Mouse (Mus musculus) neural tube, embryonic 11.5 days (tissue): Measurements from ENCODE around the gene Ppp1r35. TPM values are rescaled to one million over a fixed set of nuclear protein-coding genes. Genes with fewer than 3 reads are reported as not detected.

Source experiments
- ATAC-seq: fragments of 200-750 bp; cut with Nextera tagmentation; 2 replicates; pipeline ENCODE4 v1.8.0; 2017; ENCODE audit warnings: moderate number of reproducible peaks, mild to moderate bottlenecking, moderate TSS enrichment, moderate library complexity; ENCODE audit not compliant: insufficient read depth, low FRiP score, low TSS enrichment
- DNase-seq: peaks from one replicate; pipeline ENCODE4 v3.0.0-alpha.2; 2015; ENCODE audit warnings: low spot score
- H3K27ac ChIP-seq: fragments of 300-500 bp; sonication (generic); 2 replicates; pipeline ENCODE4 v1.5.1; 2014; ENCODE audit warnings: low read depth, mild to moderate bottlenecking, low read length
- H3K27me3 ChIP-seq: fragments of 300-500 bp; sonication (generic); 2 replicates; pipeline ENCODE4 v1.6.1; 2014; ENCODE audit warnings: mild to moderate bottlenecking, low read length, mixed read lengths; ENCODE audit not compliant: control insufficient read depth, insufficient read depth
- H3K36me3 ChIP-seq: fragments of 300-500 bp; sonication (generic); 2 replicates; pipeline ENCODE4 v1.6.1; 2014; ENCODE audit warnings: mild to moderate bottlenecking, low read length, moderate library complexity, mixed read lengths; ENCODE audit not compliant: control insufficient read depth, insufficient read depth
- H3K4me1 ChIP-seq: fragments of 300-500 bp; sonication (generic); 2 replicates; pipeline ENCODE4 v1.6.1; 2014; ENCODE audit warnings: low read length, mixed read lengths; ENCODE audit not compliant: control insufficient read depth, insufficient read depth
- H3K4me2 ChIP-seq: fragments of 300-500 bp; sonication (generic); 2 replicates; pipeline ENCODE4 v1.6.1; 2014; ENCODE audit warnings: low read depth, mild to moderate bottlenecking, moderate library complexity
- H3K4me3 ChIP-seq: fragments of 300-500 bp; sonication (generic); 2 replicates; pipeline ENCODE4 v1.5.1; 2014; ENCODE audit warnings: low read depth, low read length
- H3K9ac ChIP-seq: fragments of 300-500 bp; sonication (generic); 2 replicates; pipeline ENCODE4 v1.6.1; 2014; ENCODE audit warnings: mild to moderate bottlenecking, low read length
- H3K9me3 ChIP-seq: fragments of 300-500 bp; sonication (generic); 2 replicates; pipeline ENCODE4 v1.6.1; 2016; ENCODE audit warnings: low read length; ENCODE audit not compliant: control insufficient read depth
- WGBS: fragments of 180-500 bp; shearing (Covaris S2); extraction: QIAGEN DNeasy Blood & Tissue Kit; methylation state at CpG from one replicate; pipeline ENCODE4 v1.1.7; 2014; 5-methylcytosine and 5-hydroxymethylcytosine counted together
- polyA plus RNA-seq: library from polyadenylated mRNA; unstranded; fragments of >200 nt; fragmentation: Nextera tagmentation; extraction: Ambion mirVana; gene quantifications from 2 replicates; pipeline ENCODE4 v1.2.1, GENCODE M21; 2014

Ppp1r35 gene
- polyA plus RNA-seq, 1 experiment from 2014 or later: 71.1 TPM

DNA sequence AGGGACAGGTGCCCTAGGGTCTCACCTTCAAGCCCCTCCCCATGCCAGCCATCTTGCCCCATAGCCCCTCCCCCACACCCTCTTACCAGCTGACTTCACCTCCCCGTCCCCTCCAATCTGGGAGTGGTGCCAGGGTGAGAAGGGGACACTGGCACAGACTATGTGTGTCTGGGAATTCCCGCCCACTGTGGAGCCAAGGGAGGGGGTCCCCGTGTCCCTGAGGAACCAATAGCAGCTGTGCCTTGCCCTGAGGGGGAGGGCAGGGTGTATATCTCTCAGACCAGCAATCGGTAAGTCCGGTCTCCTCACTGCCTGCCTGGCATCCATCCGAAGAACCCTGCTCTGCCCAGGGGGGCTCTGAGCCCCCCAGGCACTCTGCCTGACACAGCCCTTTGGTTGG is 20.8 kb upstream of the Ppp1r35 start:
- 80% methylated on average over 6 of the region's 6 CpGs for WGBS
- Histone ChIP-seq H3K4me1 (no peaks in the 10 kb centered on the region), H3K27ac (no peak overlapping the region), H3K9me3 (no peaks in the 10 kb centered on the region), H3K4me3 (no peak overlapping the region), H3K9ac (no peak overlapping the region), H3K27me3 (no peaks in the 10 kb centered on the region), H3K36me3 (no peaks in the 10 kb centered on the region), H3K4me2 (no peak overlapping the region)
- ATAC-seq (no peak), DNase-seq (no peak)

DNA sequence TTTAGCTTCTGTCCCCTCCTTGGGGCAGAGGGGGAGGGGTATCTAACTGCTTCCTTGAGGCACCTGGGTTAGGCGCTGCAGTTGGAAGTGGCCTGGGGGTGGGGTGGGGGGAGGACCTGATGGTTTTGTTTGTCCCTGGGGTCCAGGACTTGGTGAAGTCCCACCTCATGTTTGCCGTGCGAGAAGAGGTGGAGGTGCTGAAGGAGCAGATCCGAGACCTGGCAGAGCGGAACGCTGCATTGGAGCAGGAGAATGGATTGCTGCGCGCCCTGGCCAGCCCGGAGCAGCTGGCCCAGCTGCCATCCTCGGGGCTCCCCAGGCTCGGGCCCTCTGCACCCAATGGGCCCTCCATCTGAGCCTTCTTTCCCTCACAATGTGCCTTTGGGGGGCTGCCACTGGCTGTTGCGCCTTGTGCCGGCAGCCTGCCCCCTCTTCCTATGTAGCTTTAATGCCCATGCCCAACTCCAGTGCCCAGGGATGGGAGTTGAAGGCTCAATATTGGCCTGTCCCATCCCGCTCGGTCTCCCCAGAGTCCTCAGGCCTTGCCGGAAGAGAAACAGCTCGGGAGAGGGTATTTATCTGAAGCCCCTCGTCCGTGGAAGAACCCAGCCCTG is 19.6 kb upstream of the Ppp1r35 start:
- no peak for DNase-seq
- ATAC-seq: no peak
- Histone ChIP-seq H3K9me3 (no peaks in the 10 kb centered on the region), H3K27me3 (no peaks in the 10 kb centered on the region), H3K4me1 (no peaks in the 10 kb centered on the region), H3K36me3 (no peaks in the 10 kb centered on the region), H3K4me2 (no peak overlapping the region), H3K27ac (no peak overlapping the region), H3K4me3 (no peak overlapping the region), H3K9ac (no peak overlapping the region)
- 91% methylated on average over 19 of the region's 19 CpGs for WGBS

DNA sequence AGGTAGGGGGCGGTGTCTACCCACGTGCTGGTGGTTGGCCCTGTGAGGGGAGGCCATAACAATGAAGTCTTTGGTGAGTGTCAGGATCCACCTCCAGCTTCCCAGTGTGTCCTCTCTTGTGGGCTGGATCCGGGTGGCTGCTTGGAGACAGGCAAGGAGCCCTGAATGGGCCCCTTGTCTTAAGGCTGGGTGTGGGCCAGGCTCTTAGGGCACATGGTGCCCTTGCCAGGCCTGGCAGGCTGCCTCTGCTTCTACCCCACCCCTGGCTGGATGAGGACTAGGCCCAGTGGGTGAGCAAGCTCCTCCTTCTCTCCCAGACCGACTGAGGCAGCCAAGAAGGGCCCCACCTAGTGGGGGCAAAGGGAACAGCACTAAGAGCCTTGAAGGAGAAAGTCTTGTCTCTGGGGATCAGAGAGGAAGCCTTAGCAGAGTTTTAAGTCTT is 18.7 kb upstream of the Ppp1r35 start:
- Histone ChIP-seq H3K4me2 (no peak overlapping the region), H3K27me3 (no peaks in the 10 kb centered on the region), H3K27ac (no peak overlapping the region), H3K36me3 (no peaks in the 10 kb centered on the region), H3K9me3 (no peaks in the 10 kb centered on the region), H3K4me3 (no peak overlapping the region), H3K4me1 (no peaks in the 10 kb centered on the region), H3K9ac (no peak overlapping the region)
- ATAC-seq: peak; percentile 32; the same call in 1 of the 2 replicates
- 32% methylated on average over 4 of the region's 4 CpGs for WGBS
- peak; percentile 75 for DNase-seq

DNA sequence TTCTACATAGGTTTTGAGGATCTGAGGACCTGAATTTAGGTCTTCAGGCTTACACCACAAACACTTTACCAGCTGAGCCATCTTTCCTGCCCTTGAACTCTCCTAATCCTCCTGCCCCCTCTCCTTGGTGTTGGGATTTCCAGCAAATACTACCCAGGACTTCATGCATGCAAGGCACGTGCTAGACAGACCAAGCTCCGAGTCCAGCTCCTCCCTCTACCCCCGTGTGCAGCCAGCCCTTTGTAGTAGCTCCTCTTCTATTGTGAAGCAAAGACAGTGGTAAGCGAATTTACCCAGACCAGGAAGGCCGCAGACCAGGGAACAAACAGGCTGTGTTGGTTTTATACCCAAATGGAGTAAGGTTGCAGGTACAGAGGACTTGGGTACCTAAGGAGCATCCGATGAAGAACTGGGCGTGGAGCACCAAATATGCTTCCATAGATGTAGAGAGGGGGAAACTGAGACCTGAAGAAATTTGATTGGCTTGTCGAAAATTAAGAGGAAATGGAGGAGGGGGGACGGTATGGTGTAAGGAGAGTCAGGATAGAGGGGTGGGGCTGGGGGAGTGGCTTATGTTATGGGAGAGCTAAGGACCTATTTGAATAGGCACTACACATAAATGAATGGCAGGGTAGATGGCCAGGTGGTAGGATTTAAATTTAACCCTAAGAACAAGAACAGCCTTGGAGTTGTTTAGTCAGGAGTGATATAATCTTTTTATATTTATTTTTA is 13.9 kb upstream of the Ppp1r35 start:
- Histone ChIP-seq H3K9ac (no peak overlapping the region), H3K36me3 (no peaks in the 10 kb centered on the region), H3K4me3 (no peak overlapping the region), H3K4me2 (no peak overlapping the region), H3K9me3 (no peaks in the 10 kb centered on the region), H3K27me3 (no peaks in the 10 kb centered on the region), H3K27ac (no peak overlapping the region), H3K4me1 (no peaks in the 10 kb centered on the region)
- no peak for ATAC-seq
- 59% methylated on average over 9 of the region's 9 CpGs for WGBS
- DNase-seq: no peak

DNA sequence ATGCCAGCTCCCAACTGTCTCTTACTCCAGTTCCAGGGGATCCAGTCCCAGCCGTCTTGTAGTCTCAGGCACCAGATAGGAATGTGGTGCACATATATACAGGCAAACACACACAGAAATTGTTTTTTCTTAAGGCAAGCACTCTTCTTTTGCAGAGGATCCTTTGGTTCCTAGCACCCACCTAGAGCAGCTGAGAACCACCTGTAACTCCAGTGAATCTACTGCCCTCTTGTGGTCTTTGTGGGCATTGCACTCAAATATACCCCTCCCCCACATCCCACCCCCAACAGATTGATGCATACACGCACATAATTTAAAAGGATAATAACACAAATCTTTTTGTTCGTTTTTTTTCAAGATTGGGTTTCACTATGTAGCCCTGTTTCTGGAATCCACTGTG is 12.4 kb upstream of the Ppp1r35 start:
- H3K9ac ChIP-seq: no peak overlapping the region
- H3K27me3 ChIP-seq: no peaks in the 10 kb centered on the region
- ATAC-seq (no peak), DNase-seq (peak; percentile 55)
- no peaks in the 10 kb centered on the region for H3K9me3 ChIP-seq
- H3K4me2 ChIP-seq: no peak overlapping the region
- no peak overlapping the region for H3K27ac ChIP-seq
- no peaks in the 10 kb centered on the region for H3K4me1 ChIP-seq
- 65% methylated on average over 3 of the region's 3 CpGs for WGBS
- no peaks in the 10 kb centered on the region for H3K36me3 ChIP-seq
- no peak overlapping the region for H3K4me3 ChIP-seq

DNA sequence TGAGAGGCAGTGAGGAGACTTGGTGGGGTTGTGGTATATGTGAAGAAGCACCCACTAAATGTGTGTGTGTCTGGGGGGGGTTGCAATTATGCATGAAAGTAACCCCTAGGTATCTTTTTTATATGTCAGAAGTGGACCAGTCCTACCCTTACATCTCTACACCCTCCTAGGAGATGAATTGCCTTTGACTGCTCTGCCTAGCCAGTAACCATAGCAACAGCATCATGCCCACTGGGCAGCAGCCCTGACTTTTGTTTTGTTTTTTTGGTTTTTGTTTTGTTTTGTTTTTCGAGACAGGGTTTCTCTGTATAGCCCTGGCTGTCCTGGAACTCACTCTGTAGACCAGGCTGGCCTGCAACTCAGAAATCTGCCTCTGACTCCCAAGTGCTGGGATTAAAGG is 10.2 kb upstream of the Ppp1r35 start:
- H3K4me3 ChIP-seq: no peak overlapping the region
- no peaks in the 10 kb centered on the region for H3K9me3 ChIP-seq
- no peaks in the 10 kb centered on the region for H3K36me3 ChIP-seq
- no peak overlapping the region for H3K4me2 ChIP-seq
- no peak overlapping the region for H3K27ac ChIP-seq
- ATAC-seq: no peak
- no peak for DNase-seq
- H3K27me3 ChIP-seq: no peaks in the 10 kb centered on the region
- no peak overlapping the region for H3K9ac ChIP-seq
- 43% methylated on average over 1 of the region's 1 CpGs for WGBS
- no peaks in the 10 kb centered on the region for H3K4me1 ChIP-seq

DNA sequence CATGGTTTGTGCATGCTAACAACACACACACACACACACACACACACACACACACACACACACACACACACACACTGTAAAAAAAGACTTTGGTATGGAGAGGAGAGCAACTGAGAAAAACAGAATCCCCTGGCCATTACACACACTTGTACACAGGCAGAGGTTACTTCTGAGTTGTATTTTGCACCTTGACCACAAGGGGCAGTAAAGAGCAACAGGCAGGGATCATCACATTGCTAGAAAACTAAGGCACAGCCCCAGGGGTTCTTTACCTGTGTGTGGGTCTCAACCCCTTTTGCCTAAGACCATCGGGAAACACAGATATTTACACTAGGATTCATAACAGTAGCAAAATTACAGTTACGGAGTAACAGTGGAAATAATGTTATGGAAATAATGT is 7.9 kb upstream of the Ppp1r35 start:
- Histone ChIP-seq H3K36me3 (no peaks in the 10 kb centered on the region), H3K27me3 (no peaks in the 10 kb centered on the region), H3K9ac (no peak overlapping the region), H3K4me1 (no peaks in the 10 kb centered on the region), H3K4me3 (no peak overlapping the region), H3K4me2 (no peak overlapping the region), H3K27ac (no peak overlapping the region), H3K9me3 (no peaks in the 10 kb centered on the region)
- ATAC-seq (no peak), DNase-seq (peak; percentile 37)
- 47% methylated on average over 2 of the region's 2 CpGs for WGBS

DNA sequence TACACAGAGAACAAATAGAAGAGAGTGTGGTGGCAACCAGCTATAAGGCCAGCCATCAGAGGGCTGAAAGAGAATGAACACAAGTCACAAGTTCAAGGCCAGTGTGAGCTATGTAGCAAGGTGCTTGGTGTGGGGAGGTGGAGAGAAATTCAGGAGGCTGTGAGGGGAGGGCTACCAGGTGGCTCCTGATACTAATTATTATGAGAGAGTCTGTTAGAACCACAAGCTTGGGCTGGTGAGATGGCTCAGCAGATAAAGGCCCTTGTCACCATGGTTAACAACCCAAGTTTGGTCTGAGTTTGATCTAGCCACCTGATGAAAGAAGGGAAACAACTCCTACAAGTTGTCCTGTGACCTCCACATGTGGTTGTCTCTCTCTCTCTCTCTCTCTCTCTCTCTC is 5.9 kb upstream of the Ppp1r35 start:
- H3K36me3 ChIP-seq: no peaks in the 10 kb centered on the region
- H3K27me3 ChIP-seq: no peaks in the 10 kb centered on the region
- H3K27ac ChIP-seq: no peak overlapping the region
- no peak overlapping the region for H3K4me2 ChIP-seq
- DNase-seq (no peak), ATAC-seq (no peak)
- H3K9me3 ChIP-seq: no peaks in the 10 kb centered on the region
- H3K4me3 ChIP-seq: no peak overlapping the region
- no peaks in the 10 kb centered on the region for H3K4me1 ChIP-seq
- no peak overlapping the region for H3K9ac ChIP-seq
